Mouse (Mus musculus): ENCODE data around the gene Gm21969.

DNA sequence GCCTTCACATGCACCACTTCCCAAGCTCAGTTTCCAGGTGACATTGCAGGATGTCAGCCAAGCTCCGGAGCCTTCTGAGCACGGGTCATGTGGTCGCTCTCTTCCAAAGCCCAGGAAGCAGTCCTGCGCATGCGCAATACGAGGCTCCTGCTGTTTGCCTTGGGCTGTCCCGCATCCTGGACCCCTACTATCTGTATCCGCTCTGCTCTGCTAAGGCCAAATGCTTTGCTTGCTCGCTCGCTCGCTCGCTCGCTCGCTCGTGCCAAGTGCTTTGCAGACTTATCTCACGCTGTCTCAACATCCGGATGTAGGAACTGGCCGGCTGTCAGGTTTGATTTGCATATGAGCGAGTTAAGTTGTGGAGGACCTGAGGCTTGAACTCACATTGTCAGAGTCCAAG lies 47.0 kb upstream of the Gm21969 start:
- TF ChIP-seq CTCF (conservative IDR thresholded peaks at IDR 0.05; ENCODE audit: insufficient read depth, insufficient read length, low read depth, low read length), result no peak
- TF ChIP-seq POLR2A (IDR thresholded peaks at IDR 0.05; ENCODE audit: low read depth, low read length), result no peak

All from kidney, adult 2 months (tissue).